Mouse (Mus musculus): ENCODE data around the gene Miga2.

Gene Miga2

GRCm38 (mm10) chr2:30357552-30358510 lies 6.2 kb upstream of the Miga2 start:
- peak; percentile 33 for DNase-seq (ENCODE audit: extremely low spot score, low spot score)

- peak; percentile 82 for DNase-seq (ENCODE audit: extremely low spot score, low spot score)
These were observed 5.2 kb upstream of the Miga2 start, which contains the start of gene Sh3glb2 for GRCm38 (mm10) chr2:30358533-30359531. Gene Sh3glb2 (minus strand): TSS chr2:30359337.

- no peak for DNase-seq (ENCODE audit: extremely low spot score, low spot score)
These were observed 3.4 kb upstream of the Miga2 start for GRCm38 (mm10) chr2:30360626-30361025.

GRCm38 (mm10) chr2:30362865-30363264 lies 1.2 kb upstream of the Miga2 start:
- DNase-seq (ENCODE audit: extremely low spot score, low spot score), result no peak

GRCm38 (mm10) chr2:30365281-30366069 lies 1.4 kb downstream of the Miga2 start:
- no peak for DNase-seq (ENCODE audit: extremely low spot score, low spot score)

GRCm38 (mm10) chr2:30366203-30366602 lies 2.2 kb downstream of the Miga2 start:
- DNase-seq (ENCODE audit: extremely low spot score, low spot score), result no peak

GRCm38 (mm10) chr2:30371544-30371943 lies 7.5 kb downstream of the Miga2 start:
- no peak for DNase-seq (ENCODE audit: extremely low spot score, low spot score)

GRCm38 (mm10) chr2:30372726-30373125 lies 8.7 kb downstream of the Miga2 start:
- no peak for DNase-seq (ENCODE audit: extremely low spot score, low spot score)

GRCm38 (mm10) chr2:30375893-30376292 lies 11.9 kb downstream of the Miga2 start:
- no peak for DNase-seq (ENCODE audit: extremely low spot score, low spot score)

GRCm38 (mm10) chr2:30377721-30378120 lies 13.7 kb downstream of the Miga2 start:
- DNase-seq (ENCODE audit: extremely low spot score, low spot score), result no peak

- no peak for DNase-seq (ENCODE audit: extremely low spot score, low spot score)
These were observed 15.3 kb downstream of the Miga2 start for GRCm38 (mm10) chr2:30379307-30379706.

- DNase-seq (ENCODE audit: extremely low spot score, low spot score), result no peak
These were observed 16.7 kb downstream of the Miga2 start for GRCm38 (mm10) chr2:30380564-30381376.

GRCm38 (mm10) chr2:30381377-30381725 lies 17.3 kb downstream of the Miga2 start:
- no peak for DNase-seq (ENCODE audit: extremely low spot score, low spot score)

- DNase-seq (ENCODE audit: extremely low spot score, low spot score), result no peak
These were observed 20.8 kb downstream of the Miga2 start for GRCm38 (mm10) chr2:30384814-30385213.

- DNase-seq (ENCODE audit: extremely low spot score, low spot score), result no peak
These were observed 21.6 kb downstream of the Miga2 start for GRCm38 (mm10) chr2:30385591-30385990.

- no peak for DNase-seq (ENCODE audit: extremely low spot score, low spot score)
These were observed 22.9 kb downstream of the Miga2 start for GRCm38 (mm10) chr2:30386913-30387312.

- no peak for DNase-seq (ENCODE audit: extremely low spot score, low spot score)
These were observed 25.0 kb downstream of the Miga2 start for GRCm38 (mm10) chr2:30389000-30389399.

GRCm38 (mm10) chr2:30392114-30392576 lies 28.1 kb downstream of the Miga2 start, which contains the start of gene Dolpp1:
Gene Dolpp1 (plus strand): TSS chr2:30392254.
- DNase-seq (ENCODE audit: extremely low spot score, low spot score), result peak; percentile 97

GRCm38 (mm10) chr2:30392577-30393369 lies 28.7 kb downstream of the Miga2 start:
- no peak for DNase-seq (ENCODE audit: extremely low spot score, low spot score)

Data from neural tube, embryonic 10.5 days (tissue).